Mouse (Mus musculus) layer of hippocampus, postnatal 10 days (tissue): ENCODE data around the gene Il10rb. TPM values are rescaled to one million over a fixed set of nuclear protein-coding genes. Genes with fewer than 3 reads are reported as not detected.

Experiments
- total RNA-seq, 2 experiments: library from RNA; stranded (reverse); gene quantifications; 2 replicates each; pipeline ENCODE4 v1.2.3; 2021

Il10rb gene
- total RNA-seq, 2 experiments from 2014 or later, result 7.4 to 8.6 TPM

Other genes starting within 250 kb of the Il10rb start
- 10 to 100 TPM; 36.0 to 44.8 TPM for gene Olig2, start 180.7 kb upstream of the Il10rb start, total RNA-seq
- gene Olig1, start 136.4 kb upstream of the Il10rb start, total RNA-seq, result 100 to 1,000 TPM; 159 to 174 TPM
- 10 to 100 TPM; 23.7 to 24.4 TPM for gene Ifnar2, start 33.4 kb upstream of the Il10rb start, total RNA-seq
- 1 to 10 TPM in 1 of 2 experiments, not detected in 1; 1.1 TPM for gene Gm21970, start 14.4 kb upstream of the Il10rb start, total RNA-seq
- 10 to 100 TPM; 63.7 to 70.6 TPM for gene Ifnar1, start 79.1 kb downstream of the Il10rb start, total RNA-seq
- gene Ifngr2, start 140.9 kb downstream of the Il10rb start, total RNA-seq, result 100 to 1,000 TPM in 1 of 2 experiments, 10 to 100 TPM in 1; 73.3 to 106 TPM
- 100 to 1,000 TPM; 114 to 119 TPM for gene Tmem50b, start 191.6 kb downstream of the Il10rb start, total RNA-seq
- gene Dnajc28, start 212.9 kb downstream of the Il10rb start, total RNA-seq, result 1 to 10 TPM; 5.0 to 5.1 TPM
- gene Gart, start 240.8 kb downstream of the Il10rb start, total RNA-seq, result 10 to 100 TPM; 51.1 to 54.2 TPM
- gene Son, start 241.3 kb downstream of the Il10rb start, total RNA-seq, result 100 to 1,000 TPM; 251 to 289 TPM